16 mouse cellular contexts compared by ENCODE assay signal in the genomic region with DNA sequence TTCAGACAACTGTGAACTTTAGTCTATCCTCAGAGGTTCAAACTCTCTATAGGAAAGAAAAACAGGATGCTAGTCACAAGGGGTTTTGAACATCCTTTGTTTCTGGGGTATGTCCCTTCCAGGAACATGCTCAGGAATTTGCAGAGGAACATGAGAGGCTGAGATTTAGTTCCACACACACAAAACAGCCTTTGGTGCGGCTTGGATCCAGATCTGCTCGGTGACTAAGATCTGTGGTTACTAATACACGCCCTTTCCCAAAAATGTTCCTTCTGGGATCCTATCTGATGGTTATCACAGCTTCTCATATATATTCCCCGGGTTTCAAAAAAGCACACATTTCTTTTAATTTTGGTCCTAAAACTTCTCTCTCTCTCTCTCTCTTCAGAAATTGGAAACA. TPM values are rescaled to one million over a fixed set of nuclear protein-coding genes. Genes with fewer than 3 reads are reported as not detected.
DNase-seq lines count a peak whose midpoint lies in the region; ATAC-seq and TF ChIP-seq lines count a peak whose summit lies in the region.
"Had no signal": no experiment of that assay in that cellular context is flagged by ENCODE, and none has a peak within 500 bp of the region (broad histone marks: within the 10 kb centered on the region; RNA-seq: fewer than 3 reads in every experiment).

No protein-coding gene starts in this region.

- H3K4me3 ChIP-seq in lung, postnatal 0 days (ENCODE audit: low read depth, low read length), result no peak overlapping the region
- H3K4me3 ChIP-seq in heart, embryonic 12.5 days, result no peak overlapping the region
- no peak overlapping the region for H3K4me3 ChIP-seq in stomach, postnatal 0 days (ENCODE audit: low read depth, low read length)
- H3K4me3 ChIP-seq: erythroblast, embryonic 14.5 days; left cerebral cortex, adult 2 months; liver, embryonic 13.5 days had no signal

- TF ChIP-seq CTCF in lung, postnatal 0 days (IDR thresholded peaks at IDR 0.05), result no peak
- TF ChIP-seq CTCF in stomach, postnatal 0 days (IDR thresholded peaks at IDR 0.05; ENCODE audit: low read depth), result no peak

- no peaks in the 10 kb centered on the region for H3K27me3 ChIP-seq in lung, postnatal 0 days (replicated peaks; ENCODE audit: insufficient read depth, low read length)
- no peaks in the 10 kb centered on the region for H3K27me3 ChIP-seq in heart, embryonic 12.5 days (replicated peaks)
- H3K27me3 ChIP-seq in stomach, postnatal 0 days (ENCODE audit: control insufficient read depth, insufficient read depth, low read length), result no peaks in the 10 kb centered on the region
- H3K27me3 ChIP-seq: liver, embryonic 13.5 days had no signal

- peak; percentile 54 to 72 for DNase-seq in heart, adult 18-20 months
- no peak for DNase-seq in heart, postnatal 36 days
- peak; percentile 80 for DNase-seq in lung, postnatal 0 days (ENCODE audit: low spot score)
- DNase-seq in lung, postnatal 14 days, result no peak
- DNase-seq in stomach, postnatal 0 days (ENCODE audit: low spot score), result no peak
- DNase-seq in thymus, postnatal 14 days, result no peak
- DNase-seq: cerebellum, postnatal 14 days; liver, embryonic 13.5 days; spleen, adult 18-20 months had no signal

- no peak overlapping the region for H3K4me2 ChIP-seq in lung, postnatal 0 days (replicated peaks; ENCODE audit: low read depth, low read length)
- H3K4me2 ChIP-seq in heart, embryonic 12.5 days, result no peak overlapping the region
- no peak overlapping the region for H3K4me2 ChIP-seq in stomach, postnatal 0 days (replicated peaks; ENCODE audit: low read depth)
- H3K4me2 ChIP-seq: hindbrain, embryonic 14.5 days; liver, embryonic 13.5 days; midbrain, embryonic 11.5 days had no signal

- WGBS in lung, postnatal 0 days, result 46% methylated on average over 4 of the region's 4 CpGs
- 52% methylated on average over 4 of the region's 4 CpGs for WGBS in heart, embryonic 12.5 days
- 31% methylated on average over 4 of the region's 4 CpGs for WGBS in stomach, postnatal 0 days

- intact Hi-C loops in heart, postnatal 36 days (cut with DNase I), result no loop called here

- H3K36me3 ChIP-seq in lung, postnatal 0 days (ENCODE audit: insufficient read depth, low read length), result no peaks in the 10 kb centered on the region
- H3K36me3 ChIP-seq in heart, embryonic 12.5 days, result no peaks in the 10 kb centered on the region
- H3K36me3 ChIP-seq in stomach, postnatal 0 days (ENCODE audit: control insufficient read depth, insufficient read depth, low read length), result no peaks in the 10 kb centered on the region
- H3K36me3 ChIP-seq: liver, embryonic 13.5 days had no signal

- H3K9me3 ChIP-seq in lung, postnatal 0 days (ENCODE audit: low read length), result no peaks in the 10 kb centered on the region
- H3K9me3 ChIP-seq in heart, embryonic 12.5 days (replicated peaks), result 0 out of 2 replicates have a peak, but pooled peaks cover 3% of the 10 kb centered on the region
- H3K9me3 ChIP-seq in stomach, postnatal 0 days (ENCODE audit: control insufficient read depth, low read length), result no peaks in the 10 kb centered on the region; the same call in 1 of the 2 replicates
- H3K9me3 ChIP-seq: liver, embryonic 13.5 days had no signal

- peak overlapping the region; percentile 87 for H3K27ac ChIP-seq in lung, postnatal 0 days (ENCODE audit: low read length)
- H3K27ac ChIP-seq in heart, embryonic 12.5 days (ENCODE audit: poor library complexity, severe bottlenecking), result 0 out of 2 replicates have a peak overlapping the region, but pooled peaks have one; percentile 35
- peak overlapping the region; percentile 76 for H3K27ac ChIP-seq in stomach, postnatal 0 days (replicated peaks)
- H3K27ac ChIP-seq: hindbrain, embryonic 14.5 days; left cerebral cortex, adult 2 months; liver, embryonic 13.5 days had no signal

- ATAC-seq in lung, postnatal 0 days, result peak; percentile 56
- no peak for ATAC-seq in heart, embryonic 12.5 days (ENCODE audit: insufficient number of reproducible peaks, low FRiP score)
- ATAC-seq in stomach, postnatal 0 days (ENCODE audit: low FRiP score, low TSS enrichment), result no peak
- no peak for ATAC-seq in megakaryocyte, adult 5-6 weeks (ENCODE audit: poor library complexity, severe bottlenecking)

- H3K9ac ChIP-seq in lung, postnatal 0 days (replicated peaks; ENCODE audit: low read depth), result no peak overlapping the region
- H3K9ac ChIP-seq in heart, embryonic 12.5 days, result no peak overlapping the region
- no peak overlapping the region for H3K9ac ChIP-seq in stomach, postnatal 0 days (ENCODE audit: low read length)
- H3K9ac ChIP-seq: hindbrain, embryonic 14.5 days; liver, embryonic 13.5 days had no signal

- TF ChIP-seq EP300 in lung, postnatal 0 days (IDR thresholded peaks at IDR 0.05), result no peak
- TF ChIP-seq EP300 in stomach, postnatal 0 days (optimal IDR thresholded peaks at IDR 0.05), result no peak

- peaks cover 3% of the 10 kb centered on the region; the same call in 1 of the 2 replicates for H3K4me1 ChIP-seq in lung, postnatal 0 days (ENCODE audit: insufficient read depth, low read depth, low read length)
- peaks cover 20% of the 10 kb centered on the region for H3K4me1 ChIP-seq in heart, embryonic 12.5 days (replicated peaks)
- H3K4me1 ChIP-seq in stomach, postnatal 0 days (replicated peaks; ENCODE audit: control insufficient read depth, insufficient read depth), result peaks cover 11% of the 10 kb centered on the region

RNA-seq across cellular contexts. Expression of a gene that starts 22.2 kb away (rescaled TPM):
- 100 to 1,000 TPM; 301 to 402 TPM for total RNA-seq in heart, adult 18-20 months (2021)
- total RNA-seq in heart, postnatal 36 days (2021), result 100 to 1,000 TPM; 344 to 476 TPM
- polyA plus RNA-seq in lung, postnatal 0 days (2015; fragmentation: Nextera tagmentation; extraction: Ambion mirVana), result 1,533 and 1,851 TPM in 2 replicates
- polyA plus RNA-seq in heart, embryonic 12.5 days (2016; fragmentation: Nextera tagmentation; extraction: Ambion mirVana), result 139 TPM in 2 replicates
- polyA plus RNA-seq in stomach, postnatal 0 days (2015; fragmentation: Nextera tagmentation; extraction: Ambion mirVana), result 392 and 473 TPM in 2 replicates
- total RNA-seq in megakaryocyte, adult 5-6 weeks (2015), result 0.42 and 1.5 TPM in 2 replicates
- total RNA-seq in megakaryocyte, adult 5-6 weeks (2017), result not detected in 2 replicates
- polyA plus RNA-seq: erythroblast, embryonic 14.5 days had no signal

RNA-seq across cellular contexts. Expression of a gene that starts 24.2 kb away (rescaled TPM):
- not detected for total RNA-seq in heart, adult 18-20 months (2021)
- not detected for total RNA-seq in heart, postnatal 36 days (2021)
- 0.61 and 0.74 TPM in 2 replicates for polyA plus RNA-seq in lung, postnatal 0 days (2015; fragmentation: Nextera tagmentation; extraction: Ambion mirVana)
- polyA plus RNA-seq in heart, embryonic 12.5 days (2016; fragmentation: Nextera tagmentation; extraction: Ambion mirVana), result 0.98 and 1.0 TPM in 2 replicates
- polyA plus RNA-seq in stomach, postnatal 0 days (2015; fragmentation: Nextera tagmentation; extraction: Ambion mirVana), result 0.65 and 1.0 TPM in 2 replicates
- 1.6 and 3.5 TPM in 2 replicates for total RNA-seq in megakaryocyte, adult 5-6 weeks (2015)
- total RNA-seq in megakaryocyte, adult 5-6 weeks (2017), result 1.6 and 4.7 TPM in 2 replicates
- polyA plus RNA-seq: erythroblast, embryonic 14.5 days; hindbrain, embryonic 14.5 days; midbrain, embryonic 11.5 days had no signal

RNA-seq across cellular contexts. Expression of a gene that starts 25.8 kb away (rescaled TPM):
- not detected for total RNA-seq in heart, adult 18-20 months (2021)
- total RNA-seq in heart, postnatal 36 days (2021), result not detected
- 0.27 and 0.60 TPM in 2 replicates for polyA plus RNA-seq in lung, postnatal 0 days (2015; fragmentation: Nextera tagmentation; extraction: Ambion mirVana)
- 0.22 TPM in 1 of 2 replicates, not detected in the other for polyA plus RNA-seq in heart, embryonic 12.5 days (2016; fragmentation: Nextera tagmentation; extraction: Ambion mirVana)
- 0.06 and 0.40 TPM in 2 replicates for polyA plus RNA-seq in stomach, postnatal 0 days (2015; fragmentation: Nextera tagmentation; extraction: Ambion mirVana)
- 0.02 and 0.04 TPM in 2 replicates for total RNA-seq in megakaryocyte, adult 5-6 weeks (2015)
- total RNA-seq in megakaryocyte, adult 5-6 weeks (2017), result 0.11 and 0.16 TPM in 2 replicates
- polyA plus RNA-seq: erythroblast, embryonic 14.5 days; liver, embryonic 13.5 days; midbrain, embryonic 11.5 days had no signal

RNA-seq across cellular contexts. Expression of a gene that starts 40.3 kb away (rescaled TPM):
- 10 to 100 TPM; 18.7 to 21.8 TPM for total RNA-seq in heart, adult 18-20 months (2021)
- 10 to 100 TPM; 21.9 to 26.1 TPM for total RNA-seq in heart, postnatal 36 days (2021)
- 7.5 and 7.9 TPM in 2 replicates for polyA plus RNA-seq in lung, postnatal 0 days (2015; fragmentation: Nextera tagmentation; extraction: Ambion mirVana)
- polyA plus RNA-seq in heart, embryonic 12.5 days (2016; fragmentation: Nextera tagmentation; extraction: Ambion mirVana), result 21.8 and 22.5 TPM in 2 replicates
- 3.2 and 3.3 TPM in 2 replicates for polyA plus RNA-seq in stomach, postnatal 0 days (2015; fragmentation: Nextera tagmentation; extraction: Ambion mirVana)
- total RNA-seq in megakaryocyte, adult 5-6 weeks (2015), result 0.31 TPM in 1 of 2 replicates, not detected in the other
- 0.18 and 0.94 TPM in 2 replicates for total RNA-seq in megakaryocyte, adult 5-6 weeks (2017)
- total RNA-seq: left cerebral cortex, adult 2 months had no signal
- polyA plus RNA-seq: C2C12 had no signal

RNA-seq across cellular contexts. Expression of a gene that starts 43.9 kb away (rescaled TPM):
- 10 to 100 TPM; 22.8 to 39.0 TPM for total RNA-seq in heart, adult 18-20 months (2021)
- 10 to 100 TPM; 25.5 to 27.2 TPM for total RNA-seq in heart, postnatal 36 days (2021)
- polyA plus RNA-seq in lung, postnatal 0 days (2015; fragmentation: Nextera tagmentation; extraction: Ambion mirVana), result 68.4 and 70.8 TPM in 2 replicates
- 93.8 and 99.8 TPM in 2 replicates for polyA plus RNA-seq in heart, embryonic 12.5 days (2016; fragmentation: Nextera tagmentation; extraction: Ambion mirVana)
- polyA plus RNA-seq in stomach, postnatal 0 days (2015; fragmentation: Nextera tagmentation; extraction: Ambion mirVana), result 27.3 and 34.9 TPM in 2 replicates
- 3,528 and 3,668 TPM in 2 replicates for total RNA-seq in megakaryocyte, adult 5-6 weeks (2015)
- 1,567 and 1,601 TPM in 2 replicates for total RNA-seq in megakaryocyte, adult 5-6 weeks (2017)

Comparison
In these comparisons a context has a peak if more than half of its experiments do, and no peak if none do; other contexts are left out.
1. DNase-seq: peak in heart, adult 18-20 months (2 of 2) and lung, postnatal 0 days (single experiment); none in heart, postnatal 36 days (0 of 2), lung, postnatal 14 days (single experiment), stomach, postnatal 0 days (single experiment) and thymus, postnatal 14 days (single experiment).
2. H3K27ac ChIP-seq: peak in every context shown above with its lines; median percentile 87 in lung, postnatal 0 days; 76 in stomach, postnatal 0 days; 35 in heart, embryonic 12.5 days.
3. RNA of a gene that starts 22.2 kb away (total RNA-seq): 344 to 476 TPM in heart, postnatal 36 days and 301 to 402 TPM in heart, adult 18-20 months; 0.42 to 1.5 TPM in megakaryocyte, adult 5-6 weeks; every median in the first group is over 100 times any median in the second.